9 mouse cellular contexts compared by ENCODE assay signal in the genomic region with DNA sequence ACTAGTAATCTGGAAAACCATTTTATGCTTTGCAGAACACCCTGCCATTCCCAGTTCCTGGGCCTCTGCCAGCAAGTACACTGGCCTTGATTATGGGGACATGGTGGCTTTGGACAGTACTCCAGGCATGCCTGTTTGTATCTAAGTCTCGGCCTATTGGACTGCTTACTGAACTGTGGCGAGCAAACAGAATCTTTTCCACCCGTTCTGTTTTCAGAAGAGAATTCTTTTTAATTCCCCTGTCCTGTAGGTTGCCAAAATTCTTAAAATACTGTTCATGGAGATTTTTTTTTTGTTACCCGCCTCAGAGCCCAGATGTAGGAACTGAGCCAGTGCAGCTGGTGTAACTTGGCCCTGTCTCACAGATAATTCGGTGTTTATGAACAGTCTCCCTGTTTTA.
DNase-seq lines count a peak whose midpoint lies in the region; ATAC-seq and TF ChIP-seq lines count a peak whose summit lies in the region.
"Had no signal": no experiment of that assay in that cellular context is flagged by ENCODE, and none has a peak within 500 bp of the region (broad histone marks: within the 10 kb centered on the region; RNA-seq: fewer than 3 reads in every experiment).

No protein-coding gene starts in this region.

- 0 out of 2 replicates have a peak, but pooled peaks cover 2% of the 10 kb centered on the region for H3K4me1 ChIP-seq in forebrain, embryonic 14.5 days (ENCODE audit: control insufficient read depth, insufficient read depth, low read length)
- H3K4me1 ChIP-seq in forebrain, embryonic 10.5 days, result no peaks in the 10 kb centered on the region
- no peaks in the 10 kb centered on the region for H3K4me1 ChIP-seq in kidney, postnatal 0 days (replicated peaks; ENCODE audit: insufficient read depth, low read length)
- H3K4me1 ChIP-seq in limb, embryonic 14.5 days (ENCODE audit: control insufficient read depth, insufficient read depth, low read length), result 0 out of 2 replicates have a peak, but pooled peaks cover 3% of the 10 kb centered on the region
- H3K4me1 ChIP-seq in stomach, embryonic 16.5 days (ENCODE audit: control insufficient read depth, insufficient read depth, low read length), result no peaks in the 10 kb centered on the region
- H3K4me1 ChIP-seq: liver, embryonic 15.5 days had no signal

- H3K27me3 ChIP-seq in forebrain, embryonic 14.5 days (replicated peaks; ENCODE audit: control insufficient read depth, insufficient read depth, low read length), result no peaks in the 10 kb centered on the region
- no peaks in the 10 kb centered on the region for H3K27me3 ChIP-seq in forebrain, embryonic 10.5 days (ENCODE audit: poor library complexity, severe bottlenecking)
- H3K27me3 ChIP-seq in kidney, postnatal 0 days (ENCODE audit: insufficient read depth, low read length), result no peaks in the 10 kb centered on the region
- no peaks in the 10 kb centered on the region for H3K27me3 ChIP-seq in limb, embryonic 14.5 days (ENCODE audit: control insufficient read depth, insufficient read depth, low read length)
- no peaks in the 10 kb centered on the region for H3K27me3 ChIP-seq in stomach, embryonic 16.5 days (ENCODE audit: control insufficient read depth, insufficient read depth, low read length)
- H3K27me3 ChIP-seq: liver, embryonic 15.5 days had no signal

- ATAC-seq in forebrain, embryonic 14.5 days, result no peak
- no peak for ATAC-seq in kidney, postnatal 0 days (replicated peaks; ENCODE audit: low FRiP score, low read depth)
- ATAC-seq in limb, embryonic 14.5 days (ENCODE audit: low FRiP score, low read depth), result no peak
- peak; percentile 50; the same call in 1 of the 2 replicates for ATAC-seq in stomach, embryonic 16.5 days (ENCODE audit: insufficient read depth, low FRiP score)

- peak overlapping the region; percentile 5; the same call in 1 of the 2 replicates for H3K27ac ChIP-seq in forebrain, embryonic 14.5 days (ENCODE audit: low read depth, low read length)
- no peak overlapping the region for H3K27ac ChIP-seq in forebrain, embryonic 10.5 days
- H3K27ac ChIP-seq in kidney, postnatal 0 days, result no peak overlapping the region
- 0 out of 2 replicates have a peak overlapping the region, but pooled peaks have one; percentile 6 for H3K27ac ChIP-seq in limb, embryonic 14.5 days (replicated peaks; ENCODE audit: low read depth, low read length)
- H3K27ac ChIP-seq in stomach, embryonic 16.5 days (ENCODE audit: low read length), result peak overlapping the region; percentile 50
- H3K27ac ChIP-seq: liver, embryonic 15.5 days had no signal

- H3K4me3 ChIP-seq in forebrain, embryonic 14.5 days (ENCODE audit: low read depth, low read length), result no peak overlapping the region
- H3K4me3 ChIP-seq in forebrain, embryonic 10.5 days, result no peak overlapping the region
- no peak overlapping the region for H3K4me3 ChIP-seq in kidney, postnatal 0 days (replicated peaks; ENCODE audit: low read depth, low read length)
- H3K4me3 ChIP-seq in limb, embryonic 14.5 days (replicated peaks; ENCODE audit: low read length), result no peak overlapping the region
- H3K4me3 ChIP-seq in stomach, embryonic 16.5 days (replicated peaks; ENCODE audit: low read length), result no peak overlapping the region
- H3K4me3 ChIP-seq: liver, embryonic 15.5 days had no signal

- H3K9me3 ChIP-seq in forebrain, embryonic 14.5 days (replicated peaks; ENCODE audit: control insufficient read depth, low read length), result no peaks in the 10 kb centered on the region
- H3K9me3 ChIP-seq in forebrain, embryonic 10.5 days, result no peaks in the 10 kb centered on the region
- H3K9me3 ChIP-seq in kidney, postnatal 0 days (replicated peaks; ENCODE audit: low read length), result no peaks in the 10 kb centered on the region
- H3K9me3 ChIP-seq in limb, embryonic 14.5 days (ENCODE audit: control insufficient read depth, low read length), result no peaks in the 10 kb centered on the region
- no peaks in the 10 kb centered on the region for H3K9me3 ChIP-seq in stomach, embryonic 16.5 days (replicated peaks; ENCODE audit: control insufficient read depth, low read length)
- H3K9me3 ChIP-seq: liver, embryonic 15.5 days had no signal

- H3K4me2 ChIP-seq in forebrain, embryonic 14.5 days (ENCODE audit: low read length), result no peak overlapping the region
- no peak overlapping the region for H3K4me2 ChIP-seq in kidney, postnatal 0 days (ENCODE audit: low read length)
- no peak overlapping the region for H3K4me2 ChIP-seq in limb, embryonic 14.5 days (replicated peaks; ENCODE audit: low read depth, low read length, severe bottlenecking)
- H3K4me2 ChIP-seq in stomach, embryonic 16.5 days (ENCODE audit: low read depth, low read length), result no peak overlapping the region
- H3K4me2 ChIP-seq: liver, embryonic 15.5 days had no signal

- H3K36me3 ChIP-seq in forebrain, embryonic 14.5 days (ENCODE audit: control insufficient read depth, insufficient read depth, low read length), result no peaks in the 10 kb centered on the region
- no peaks in the 10 kb centered on the region for H3K36me3 ChIP-seq in forebrain, embryonic 10.5 days (replicated peaks)
- no peaks in the 10 kb centered on the region for H3K36me3 ChIP-seq in kidney, postnatal 0 days (ENCODE audit: insufficient read depth, low read length)
- no peaks in the 10 kb centered on the region for H3K36me3 ChIP-seq in limb, embryonic 14.5 days (ENCODE audit: control insufficient read depth, insufficient read depth, low read length)
- no peaks in the 10 kb centered on the region for H3K36me3 ChIP-seq in stomach, embryonic 16.5 days (ENCODE audit: control insufficient read depth, insufficient read depth, low read length)
- H3K36me3 ChIP-seq: liver, embryonic 15.5 days had no signal

- no peak for TF ChIP-seq CTCF in kidney, postnatal 0 days (IDR thresholded peaks at IDR 0.05; ENCODE audit: low read depth)

- peak; percentile 51 for DNase-seq in forebrain, embryonic 14.5 days (ENCODE audit: low spot score)
- no peak for DNase-seq in forebrain, embryonic 10.5 days (ENCODE audit: extremely low spot score, low spot score)
- peak; percentile 64 for DNase-seq in adrenal gland, postnatal 25 days
- DNase-seq in frontal cortex, postnatal 14 days (ENCODE audit: low spot score in 2 of 2), result peak; percentile 6 to 13
- peak; percentile 56 for DNase-seq in kidney, postnatal 0 days (ENCODE audit: low spot score)
- DNase-seq in limb, embryonic 14.5 days (ENCODE audit: low spot score), result peak; percentile 76
- no peak for DNase-seq in embryo, embryonic 9.5 days (ENCODE audit: extremely low spot score)

- no peak for TF ChIP-seq POLR2A in limb, embryonic 14.5 days (IDR thresholded peaks at IDR 0.05; ENCODE audit: borderline replicate concordance, extremely low read depth, insufficient read depth, insufficient read length)

- no peak overlapping the region for H3K9ac ChIP-seq in forebrain, embryonic 14.5 days (ENCODE audit: low read length)
- H3K9ac ChIP-seq in kidney, postnatal 0 days (ENCODE audit: low read depth, low read length), result no peak overlapping the region
- no peak overlapping the region for H3K9ac ChIP-seq in limb, embryonic 14.5 days (ENCODE audit: low read depth, low read length, severe bottlenecking)
- H3K9ac ChIP-seq in stomach, embryonic 16.5 days (ENCODE audit: low read length), result no peak overlapping the region
- H3K9ac ChIP-seq: liver, embryonic 15.5 days had no signal

- WGBS in forebrain, embryonic 14.5 days, result 74% methylated on average over 5 of the region's 5 CpGs
- 90% methylated on average over 5 of the region's 5 CpGs for WGBS in forebrain, embryonic 10.5 days
- 46% methylated on average over 5 of the region's 5 CpGs for WGBS in kidney, postnatal 0 days
- 41% methylated on average over 5 of the region's 5 CpGs for WGBS in limb, embryonic 14.5 days
- 43% methylated on average over 5 of the region's 5 CpGs for WGBS in stomach, embryonic 16.5 days

Comparison
In these comparisons a context has a peak if more than half of its experiments do, and no peak if none do; other contexts are left out.
1. DNase-seq: peak in forebrain, embryonic 14.5 days (single experiment), adrenal gland, postnatal 25 days (single experiment), frontal cortex, postnatal 14 days (2 of 2), kidney, postnatal 0 days (single experiment) and limb, embryonic 14.5 days (single experiment); none in forebrain, embryonic 10.5 days (single experiment) and embryo, embryonic 9.5 days (single experiment).
2. H3K27ac ChIP-seq: peak in forebrain, embryonic 14.5 days (single experiment), limb, embryonic 14.5 days (single experiment) and stomach, embryonic 16.5 days (single experiment); none in forebrain, embryonic 10.5 days (single experiment) and kidney, postnatal 0 days (single experiment).